Mouse (Mus musculus) small intestine, adult 2 months (tissue): Measurements from ENCODE around the gene Faf1.

Source experiments
- CTCF ChIP-seq: fragments of 200-500 bp; IDR thresholded peaks from 2 replicates; pipeline ENCODE4 v1.5.1; 2012; ENCODE audit warnings: low read depth, mild to moderate bottlenecking, control low read depth, inconsistent platforms, low read length, moderate library complexity, mixed read lengths; ENCODE audit not compliant: insufficient replicate concordance, insufficient read length; ENCODE audit errors: extremely low read depth
- POLR2A ChIP-seq: fragments of 200-500 bp; IDR thresholded peaks from 2 replicates; pipeline ENCODE4 v1.6.1; 2012; ENCODE audit warnings: low read depth, mild to moderate bottlenecking, control low read depth, inconsistent platforms, low read length, moderate library complexity

DNA sequence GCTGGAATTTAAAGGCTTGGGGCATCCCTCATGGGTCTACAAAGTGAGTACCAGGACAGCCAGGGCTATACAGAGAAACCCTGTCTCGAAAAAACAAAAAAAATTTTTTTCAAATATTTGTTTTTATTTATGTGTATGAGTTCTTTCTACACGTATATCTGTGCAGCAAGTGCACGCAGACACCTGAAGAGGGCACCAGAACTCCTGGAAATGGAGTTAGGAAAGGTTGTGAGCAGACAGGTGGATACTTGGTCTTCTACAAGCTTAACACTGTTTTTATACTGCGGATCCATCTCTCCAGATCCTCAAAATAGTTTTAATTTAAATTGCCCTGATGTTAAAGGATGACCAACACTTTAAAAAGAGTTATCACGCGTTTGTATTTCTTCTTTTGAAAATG lies 312.8 kb downstream of the Faf1 start:
- TF ChIP-seq POLR2A (no peak), CTCF (no peak)
